Mouse (Mus musculus) G1E (cell line): Measurements from ENCODE around the gene Hbb-bh2. TPM values are rescaled to one million over a fixed set of nuclear protein-coding genes. Genes with fewer than 3 reads are reported as not detected.
"Not testable (repeated sequence)": the region's sequence is repeated elsewhere in the genome, so short reads cannot be mapped to it uniquely, and the experiment has no call there.

Source experiments
- ATAC-seq: 2 replicates; pipeline ENCODE4 v1.8.0; 2016; ENCODE audit warnings: mild to moderate bottlenecking; ENCODE audit not compliant: insufficient number of reproducible peaks, poor library complexity, low FRiP score, severe bottlenecking; ENCODE audit errors: extremely low read depth
- DNase-seq: peaks from one replicate; pipeline ENCODE4 v3.0.0; 2012; ENCODE audit warnings: low spot score
- H3K27me3 ChIP-seq: 2 replicates; pipeline ENCODE4 v1.6.1; 2012; ENCODE audit warnings: mild to moderate bottlenecking, low read length, inconsistent platforms; ENCODE audit not compliant: insufficient read depth
- H3K36me3 ChIP-seq: replicated peaks from 2 replicates; pipeline ENCODE3; 2012; ENCODE audit warnings: mild to moderate bottlenecking, inconsistent platforms
- H3K4me1 ChIP-seq: 2 replicates; pipeline ENCODE4 v1.6.1; 2012; ENCODE audit warnings: low read depth, low read length, inconsistent platforms, mixed read lengths; ENCODE audit not compliant: insufficient read depth
- H3K4me3 ChIP-seq: 2 replicates; pipeline ENCODE4 v1.5.1; 2012; ENCODE audit warnings: low read depth, mild to moderate bottlenecking, inconsistent platforms, low read length, moderate library complexity, mixed read lengths
- H3K9me3 ChIP-seq: replicated peaks from 2 replicates; pipeline ENCODE4 v1.6.1; 2012; ENCODE audit warnings: inconsistent platforms
- CTCF ChIP-seq: IDR thresholded peaks from 2 replicates; pipeline ENCODE4 v1.5.1; 2012; ENCODE audit warnings: low read depth, low read length, inconsistent platforms, mixed read lengths
- GATA1 ChIP-seq: IDR thresholded peaks from 2 replicates; pipeline ENCODE4 v1.6.1; 2012; ENCODE audit warnings: borderline replicate concordance, low read length, inconsistent platforms, mixed read lengths
- GATA2 ChIP-seq: IDR thresholded peaks from 2 replicates; pipeline ENCODE4 v1.6.1; 2012; ENCODE audit warnings: low read depth, low read length, inconsistent platforms, borderline replicate concordance
- POLR2AphosphoS5 ChIP-seq: IDR thresholded peaks from 2 replicates; pipeline ENCODE4 v1.6.1; 2012; ENCODE audit warnings: low read depth, low read length, inconsistent platforms; ENCODE audit not compliant: insufficient replicate concordance
- TAL1 ChIP-seq: conservative IDR thresholded peaks from 2 replicates; pipeline ENCODE4 v1.6.1; 2012; ENCODE audit warnings: low read depth, low read length, inconsistent platforms, mixed read lengths
- polyA plus RNA-seq: library from polyadenylated mRNA; stranded (reverse); fragments of >175 nt; gene quantifications from 2 replicates; pipeline ENCODE4 v1.2.3, GENCODE M21; 2012
- total RNA-seq, 2 experiments: library from RNA; stranded (forward) in 1 of 2; stranded (reverse) in 1 of 2; fragments of 200-1000 nt in 1 of 2; fragments of >200 nt in 1 of 2; fragmentation: Nextera tagmentation in 1 of 2; gene quantifications; 2 replicates each; pipeline ENCODE4 v1.2.3; 2014 to 2017

Gene Hbb-bh2
- total and polyA plus RNA-seq, 3 experiments, result not detected

DNA sequence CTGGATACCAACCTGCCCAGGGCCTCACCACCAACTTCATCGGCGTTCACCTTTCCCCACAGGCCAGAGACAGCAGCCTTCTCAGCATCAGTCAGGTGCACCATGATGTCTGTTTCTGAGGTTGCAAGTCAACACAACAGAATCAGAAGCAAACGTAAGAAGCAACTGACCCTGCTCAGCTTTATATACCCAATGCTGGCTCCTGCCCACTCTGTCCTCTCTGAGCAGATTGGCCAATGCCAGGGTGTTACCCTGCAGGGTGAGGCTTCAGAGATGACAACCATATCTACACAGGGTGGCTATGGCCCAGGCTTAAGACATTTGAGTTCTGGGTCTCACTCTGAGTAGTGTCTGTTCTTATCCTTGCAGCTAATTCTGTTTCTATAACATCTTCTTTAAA, 26.6 kb downstream of the Hbb-bh2 start, which contains the start of gene Hbb-bt:
Gene Hbb-bt (minus strand): TSS at position 231 of the 400 bp plus-strand sequence.
- H3K4me3 ChIP-seq, result peak within 1 kb of the TSS; percentile 27; the same call in 1 of the 2 replicates
- ATAC-seq, result no peak

DNA sequence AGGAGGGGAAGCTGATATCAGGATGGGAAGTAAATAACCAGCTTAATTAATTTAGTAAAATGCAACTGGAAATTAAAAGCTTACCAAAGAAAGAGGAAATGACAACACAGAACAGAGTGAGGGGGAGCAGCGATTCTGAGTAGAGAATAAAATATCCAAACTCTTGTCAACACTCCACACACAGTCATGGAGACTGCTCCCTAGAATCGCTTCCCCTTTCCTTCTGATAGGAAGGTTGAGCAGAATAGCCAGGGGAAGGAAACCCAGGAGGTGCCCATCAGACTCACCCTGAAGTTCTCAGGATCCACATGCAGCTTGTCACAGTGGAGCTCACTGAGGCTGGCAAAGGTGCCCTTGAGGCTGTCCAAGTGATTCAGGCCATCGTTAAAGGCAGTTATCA, 27.2 kb downstream of the Hbb-bh2 start:
- not testable (repeated sequence) for H3K27me3 ChIP-seq, H3K9me3 ChIP-seq, H3K4me3 ChIP-seq, ATAC-seq, H3K36me3 ChIP-seq, DNase-seq
- peaks cover 36% of the 10 kb centered on the region for H3K4me1 ChIP-seq

More for the DNA sequence above, 26.6 kb downstream of the Hbb-bh2 start, which contains the start of gene Hbb-bt:
- Histone ChIP-seq H3K4me1 (peaks cover 36% of the 10 kb centered on the region), H3K9me3 (no peaks in the 10 kb centered on the region), H3K27me3 (no peaks in the 10 kb centered on the region), H3K36me3 (no peaks in the 10 kb centered on the region)
- TF ChIP-seq TAL1 (no peak), GATA1 (no peak), POLR2AphosphoS5 (no peak), CTCF (no peak)
- DNase-seq, result no peak

DNA sequence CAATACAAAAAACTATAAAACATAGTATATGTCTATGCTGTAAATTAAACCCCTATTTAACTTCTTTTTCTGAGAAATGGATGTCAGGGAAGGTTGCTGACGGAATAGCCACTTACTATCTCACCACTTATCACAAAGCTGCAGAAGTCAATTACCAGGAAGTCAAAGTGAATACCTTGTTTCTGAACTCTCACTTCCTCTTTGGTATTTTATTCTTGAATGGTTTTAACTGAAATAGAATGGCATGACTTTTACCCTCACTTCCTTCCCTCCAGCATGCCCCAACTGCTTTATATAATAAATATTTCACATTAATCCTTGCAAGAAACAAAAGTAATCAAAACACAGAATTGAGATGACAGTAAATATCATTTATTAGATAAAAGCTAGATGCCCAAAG, 28.1 kb downstream of the Hbb-bh2 start:
- H3K4me1 ChIP-seq, result peaks cover 37% of the 10 kb centered on the region
- no peak overlapping the region; the same call in 1 of the 2 replicates for H3K4me3 ChIP-seq
- DNase-seq, result peak; percentile 15
- no peaks in the 10 kb centered on the region for H3K36me3 ChIP-seq
- no peaks in the 10 kb centered on the region for H3K27me3 ChIP-seq
- ATAC-seq, result peak; percentile 38
- H3K9me3 ChIP-seq, result no peaks in the 10 kb centered on the region
- TF ChIP-seq TAL1, result peak; percentile 53
- no peak for TF ChIP-seq CTCF
- no peak for TF ChIP-seq POLR2AphosphoS5

DNA sequence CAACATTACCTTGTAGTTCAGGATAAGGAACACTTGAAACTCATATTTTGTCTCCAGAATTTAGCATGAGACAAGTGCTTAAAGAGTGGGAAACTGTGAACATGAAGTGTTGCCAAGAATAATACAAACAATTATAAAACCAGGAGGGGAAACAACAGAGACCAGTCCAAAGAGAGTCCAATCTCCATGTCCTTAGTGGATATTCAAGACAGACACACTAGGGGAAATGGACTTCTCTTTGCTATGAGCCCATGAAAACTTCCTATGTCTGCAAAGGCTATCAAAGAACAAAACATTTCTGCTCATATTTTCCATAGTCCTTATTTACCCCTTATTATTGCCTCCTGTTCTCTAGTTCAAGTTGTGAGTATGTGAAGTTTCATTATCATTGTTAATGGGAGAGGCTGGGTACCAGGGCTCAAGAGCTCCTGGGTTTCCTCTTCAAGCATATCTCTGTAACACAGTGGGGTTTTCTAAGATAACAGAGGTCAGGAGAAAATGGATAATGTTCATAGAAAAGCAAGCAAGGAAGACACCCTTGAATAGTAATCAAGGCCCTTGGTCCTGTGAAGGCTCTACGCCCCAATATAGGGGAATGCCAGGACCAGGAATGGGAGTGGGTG, 29.0 kb downstream of the Hbb-bh2 start:
- H3K9me3 ChIP-seq, result no peaks in the 10 kb centered on the region
- peak; percentile 40; the same call in 1 of the 2 replicates for TF ChIP-seq TAL1
- TF ChIP-seq POLR2AphosphoS5, result no peak
- TF ChIP-seq GATA2, result no peak
- H3K36me3 ChIP-seq, result no peaks in the 10 kb centered on the region
- no peaks in the 10 kb centered on the region for H3K27me3 ChIP-seq
- DNase-seq, result no peak
- H3K4me3 ChIP-seq, result no peak overlapping the region; the same call in 1 of the 2 replicates
- H3K4me1 ChIP-seq, result peaks cover 41% of the 10 kb centered on the region
- ATAC-seq, result peak; percentile 51

DNA sequence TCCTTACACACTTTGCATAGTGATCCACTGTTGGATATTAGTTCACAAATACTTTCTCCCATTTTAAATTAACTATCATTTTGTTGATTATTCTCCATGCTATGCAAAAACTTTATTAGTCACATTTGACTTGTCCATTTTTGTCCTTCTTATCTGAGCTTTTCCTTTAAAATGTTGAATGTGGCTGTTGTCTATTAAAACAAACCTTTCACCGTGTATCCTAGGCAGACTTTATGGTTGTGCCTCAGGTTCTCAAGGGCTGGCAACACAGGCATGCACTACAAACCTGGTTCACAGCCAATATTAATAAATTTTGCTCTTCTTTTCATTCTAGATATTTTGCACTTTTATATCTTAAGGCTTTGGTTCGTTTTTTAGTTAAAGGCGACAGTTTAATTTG, 29.6 kb downstream of the Hbb-bh2 start:
- peaks cover 41% of the 10 kb centered on the region for H3K4me1 ChIP-seq
- no peak for DNase-seq
- H3K36me3 ChIP-seq, result no peaks in the 10 kb centered on the region
- no peak for TF ChIP-seq GATA1
- TF ChIP-seq POLR2AphosphoS5, result no peak
- no peak for TF ChIP-seq GATA2
- no peak for TF ChIP-seq CTCF
- no peak for TF ChIP-seq TAL1
- no peaks in the 10 kb centered on the region for H3K9me3 ChIP-seq
- no peaks in the 10 kb centered on the region for H3K27me3 ChIP-seq
- ATAC-seq, result no peak
- H3K4me3 ChIP-seq, result no peak overlapping the region

DNA sequence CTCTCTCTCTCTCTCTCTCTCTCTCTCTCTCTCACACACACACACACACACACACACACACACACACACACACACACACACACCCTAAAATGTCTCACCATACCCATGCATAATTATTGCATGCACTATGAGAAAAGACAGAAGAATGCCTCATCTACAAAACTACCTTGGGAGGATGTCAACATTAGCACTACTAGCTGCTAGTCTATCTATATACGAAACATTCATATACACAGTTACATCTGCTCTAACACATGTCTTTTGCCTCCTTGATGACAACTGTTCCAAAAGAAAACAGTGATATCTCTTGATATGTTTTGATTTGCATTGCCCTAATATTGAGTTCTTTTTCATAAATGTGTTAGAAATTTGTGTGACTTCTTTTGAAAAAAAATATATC, 30.0 kb downstream of the Hbb-bh2 start:
- Histone ChIP-seq H3K36me3 (no peaks in the 10 kb centered on the region), H3K4me3 (no peak overlapping the region), H3K9me3 (no peaks in the 10 kb centered on the region), H3K4me1 (peaks cover 41% of the 10 kb centered on the region), H3K27me3 (no peaks in the 10 kb centered on the region)
- TF ChIP-seq TAL1 (no peak), CTCF (no peak), POLR2AphosphoS5 (no peak), GATA1 (no peak), GATA2 (no peak)
- ATAC-seq (no peak), DNase-seq (no peak)

DNA sequence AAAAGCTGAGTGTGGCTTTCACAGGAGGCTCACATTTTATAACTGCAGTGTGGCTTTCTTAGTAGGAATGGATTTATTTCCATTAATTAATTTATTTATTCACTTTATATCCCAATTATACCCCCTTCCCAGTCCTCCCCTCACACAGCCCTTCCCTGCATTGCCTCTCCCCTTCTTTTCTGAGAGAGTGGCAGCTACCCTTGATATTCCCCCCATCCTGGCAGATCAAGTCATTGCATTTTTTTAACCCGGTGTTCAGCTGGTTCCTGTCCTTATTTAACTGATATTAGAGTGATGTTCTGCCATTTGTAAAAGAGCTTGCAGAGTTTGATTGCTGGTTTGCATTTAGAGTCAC, 30.5 kb downstream of the Hbb-bh2 start:
- Histone ChIP-seq H3K27me3 (no peaks in the 10 kb centered on the region), H3K4me1 (peaks cover 38% of the 10 kb centered on the region), H3K36me3 (no peaks in the 10 kb centered on the region), H3K4me3 (no peak overlapping the region; the same call in 1 of the 2 replicates), H3K9me3 (no peaks in the 10 kb centered on the region)
- ATAC-seq, result no peak
- TF ChIP-seq GATA2, result no peak
- no peak for TF ChIP-seq GATA1
- no peak for TF ChIP-seq POLR2AphosphoS5
- TF ChIP-seq TAL1, result no peak
- TF ChIP-seq CTCF, result no peak
- no peak for DNase-seq
